In genomic region chr3:38939573-38939972, GRCm38 (mm10) we compare ENCODE assay signal across 13 mouse cellular contexts. TPM values are rescaled to one million over a fixed set of nuclear protein-coding genes. Genes with fewer than 3 reads are reported as not detected.
DNase-seq lines count a peak whose midpoint lies in the region; TF ChIP-seq lines count a peak whose summit lies in the region.
"Had no signal": no experiment of that assay in that cellular context is flagged by ENCODE, and none has a peak within 500 bp of the region (broad histone marks: within the 10 kb centered on the region; RNA-seq: fewer than 3 reads in every experiment).

No protein-coding gene starts in this region.

- DNase-seq in gastrocnemius, adult 2 months, result peak; percentile 21
- no peak for DNase-seq in gastrocnemius, postnatal 4 days (ENCODE audit: low spot score in 2 of 2)
- peak; percentile 19 for DNase-seq in lung, postnatal 14 days
- no peak for DNase-seq in lung, adult 18-20 months
- peak; percentile 30 for DNase-seq in adipocyte (ENCODE audit: low spot score)
- peak; percentile 44 to 47 for DNase-seq in heart, postnatal 10 days
- no peak for DNase-seq in urinary bladder, postnatal 10 days (ENCODE audit: low spot score)
- DNase-seq: cerebellum, postnatal 25 days; layer of hippocampus, postnatal 36 days had no signal

- H3K27ac ChIP-seq in gastrocnemius, adult 2 months, result peak overlapping the region; percentile 12
- H3K27ac ChIP-seq: hindbrain, embryonic 15.5 days; kidney, postnatal 0 days had no signal

- intact Hi-C loops in gastrocnemius, adult 2 months (cut with DNase I), result no loop called here
- intact Hi-C loops in heart, postnatal 10 days (cut with DNase I), result loop anchor here (5.0 kb wide), 1 partner anchor 52 kb away; the partner anchor contains the start of gene Fat4

- no peak for TF ChIP-seq CTCF in gastrocnemius, adult 2 months (IDR thresholded peaks at IDR 0.05)

- H3K4me3 ChIP-seq in gastrocnemius, adult 2 months, result no peak overlapping the region
- H3K4me3 ChIP-seq: hindbrain, embryonic 15.5 days had no signal

RNA-seq across cellular contexts. Expression of gene Fat4, which starts 52.8 kb away (rescaled TPM):
- 1 to 10 TPM; 2.0 to 3.6 TPM for total RNA-seq in gastrocnemius, adult 2 months (2021)
- total RNA-seq in gastrocnemius, postnatal 4 days (2021), result 10 to 100 TPM; 40.2 to 40.9 TPM
- 10 to 100 TPM; 17.1 to 20.0 TPM for total RNA-seq in heart, postnatal 10 days (2021)
- total RNA-seq: monocyte, adult 5-6 weeks; neutrophil, adult 5-6 weeks had no signal

Comparison
In these comparisons a context has a peak if more than half of its experiments do, and no peak if none do; other contexts are left out.
1. DNase-seq: peak in gastrocnemius, adult 2 months (single experiment), lung, postnatal 14 days (single experiment), adipocyte (single experiment) and heart, postnatal 10 days (2 of 2); none in gastrocnemius, postnatal 4 days (0 of 2), lung, adult 18-20 months (0 of 2) and urinary bladder, postnatal 10 days (single experiment).